In the genomic region with DNA sequence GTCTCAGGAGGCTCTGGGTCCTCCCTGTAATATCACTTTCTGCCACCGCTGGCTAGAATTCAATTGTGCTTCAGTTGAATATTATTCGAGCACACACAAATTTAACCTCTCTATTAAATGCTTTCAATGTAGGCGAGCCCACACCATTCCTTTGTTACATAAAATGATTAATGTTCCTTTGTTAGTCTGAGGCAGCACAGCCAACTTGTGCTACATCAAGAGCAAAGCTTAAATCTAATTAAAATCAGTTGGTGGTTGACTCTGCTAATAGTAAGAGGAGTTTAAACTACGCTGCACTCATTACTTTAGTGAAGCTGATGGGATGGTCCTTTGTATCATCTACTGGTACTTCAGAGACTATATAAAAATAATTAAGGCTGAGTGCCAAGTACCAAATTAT, we compare ENCODE assay signal across 28 mouse cellular contexts.
A peak's percentile ranks its signal among the peaks of the same experiment; 100 is the strongest.
DNase-seq lines count a peak whose midpoint lies in the region; ATAC-seq lines count a peak whose summit lies in the region.
"Had no signal": no experiment of that assay in that cellular context is flagged by ENCODE, and none has a peak within 500 bp of the region (broad histone marks: within the 10 kb centered on the region; RNA-seq: fewer than 3 reads in every experiment).

No protein-coding gene starts in this region.

- H3K27ac ChIP-seq in hindbrain, embryonic 15.5 days (replicated peaks), result peak overlapping the region; percentile 2; the same call in 1 of the 2 replicates
- H3K27ac ChIP-seq in hindbrain, embryonic 10.5 days, result no peak overlapping the region
- peak overlapping the region; percentile 49; the same call in 1 of the 2 replicates for H3K27ac ChIP-seq in neural tube, embryonic 13.5 days (replicated peaks)
- H3K27ac ChIP-seq in hindbrain, embryonic 16.5 days (ENCODE audit: low read depth, low read length), result no peak overlapping the region
- H3K27ac ChIP-seq in kidney, embryonic 14.5 days (ENCODE audit: low read depth, low read length), result no peak overlapping the region
- H3K27ac ChIP-seq: embryonic facial prominence, embryonic 12.5 days; left cerebral cortex, adult 2 months; liver, embryonic 13.5 days; neural tube, embryonic 12.5 days; stomach, embryonic 15.5 days had no signal

- WGBS in hindbrain, embryonic 15.5 days, result 51% methylated on average over 4 of the region's 4 CpGs
- 80% methylated on average over 4 of the region's 4 CpGs for WGBS in hindbrain, embryonic 10.5 days
- 49% methylated on average over 4 of the region's 4 CpGs for WGBS in neural tube, embryonic 13.5 days
- 38% methylated on average over 4 of the region's 4 CpGs for WGBS in hindbrain, embryonic 16.5 days
- 84% methylated on average over 4 of the region's 4 CpGs for WGBS in kidney, embryonic 14.5 days

- peaks cover 30% of the 10 kb centered on the region for H3K36me3 ChIP-seq in hindbrain, embryonic 15.5 days
- H3K36me3 ChIP-seq in hindbrain, embryonic 10.5 days, result peaks cover 48% of the 10 kb centered on the region
- peaks cover 37% of the 10 kb centered on the region for H3K36me3 ChIP-seq in neural tube, embryonic 13.5 days
- peaks cover 7% of the 10 kb centered on the region for H3K36me3 ChIP-seq in hindbrain, embryonic 16.5 days (ENCODE audit: control insufficient read depth, insufficient read depth, low read length)
- H3K36me3 ChIP-seq in kidney, embryonic 14.5 days (ENCODE audit: control insufficient read depth, insufficient read depth, low read length), result no peaks in the 10 kb centered on the region
- H3K36me3 ChIP-seq: embryonic facial prominence, embryonic 12.5 days; G1E; liver, embryonic 13.5 days; stomach, embryonic 15.5 days had no signal

- DNase-seq in hindbrain, embryonic 10.5 days (ENCODE audit: low spot score), result no peak
- no peak for DNase-seq in neural tube, embryonic 10.5 days (ENCODE audit: extremely low spot score, low spot score)
- DNase-seq in adrenal gland, postnatal 10 days, result no peak
- DNase-seq: B cell, adult 2 months; cerebellum, adult 2 months; cerebellum, postnatal 25 days; heart, adult 11 months; kidney, adult 9 months; kidney, postnatal 25 days; liver, embryonic 13.5 days; lung, adult 2 months; right cerebral cortex, adult 18-20 months; right cerebral cortex, postnatal 4 days; thymus, postnatal 36 days had no signal

- no peak overlapping the region for H3K4me3 ChIP-seq in hindbrain, embryonic 15.5 days
- H3K4me3 ChIP-seq in hindbrain, embryonic 10.5 days, result no peak overlapping the region
- no peak overlapping the region for H3K4me3 ChIP-seq in neural tube, embryonic 13.5 days
- no peak overlapping the region for H3K4me3 ChIP-seq in hindbrain, embryonic 16.5 days (ENCODE audit: low read length)
- no peak overlapping the region for H3K4me3 ChIP-seq in kidney, embryonic 14.5 days (ENCODE audit: low read length)
- H3K4me3 ChIP-seq: embryonic facial prominence, embryonic 12.5 days; left cerebral cortex, adult 2 months; liver, embryonic 13.5 days; megakaryocyte, embryonic 14.5 days; neural tube, embryonic 12.5 days; stomach, embryonic 15.5 days had no signal

- no peak overlapping the region for H3K9ac ChIP-seq in hindbrain, embryonic 15.5 days
- H3K9ac ChIP-seq in neural tube, embryonic 13.5 days, result no peak overlapping the region
- H3K9ac ChIP-seq in hindbrain, embryonic 16.5 days (ENCODE audit: low read depth, low read length), result no peak overlapping the region
- no peak overlapping the region for H3K9ac ChIP-seq in kidney, embryonic 14.5 days (ENCODE audit: low read depth, low read length)
- H3K9ac ChIP-seq: embryonic facial prominence, embryonic 12.5 days; liver, embryonic 13.5 days; neural tube, embryonic 12.5 days; stomach, embryonic 15.5 days had no signal

- H3K9me3 ChIP-seq in hindbrain, embryonic 15.5 days, result no peaks in the 10 kb centered on the region
- H3K9me3 ChIP-seq in hindbrain, embryonic 10.5 days, result no peaks in the 10 kb centered on the region
- H3K9me3 ChIP-seq in neural tube, embryonic 13.5 days, result no peaks in the 10 kb centered on the region
- H3K9me3 ChIP-seq in hindbrain, embryonic 16.5 days (ENCODE audit: control insufficient read depth, low read length), result no peaks in the 10 kb centered on the region
- H3K9me3 ChIP-seq in kidney, embryonic 14.5 days (ENCODE audit: control insufficient read depth, low read length), result no peaks in the 10 kb centered on the region
- H3K9me3 ChIP-seq: embryonic facial prominence, embryonic 12.5 days; G1E; liver, embryonic 13.5 days; neural tube, embryonic 12.5 days; stomach, embryonic 15.5 days had no signal

- no peaks in the 10 kb centered on the region for H3K27me3 ChIP-seq in hindbrain, embryonic 15.5 days
- H3K27me3 ChIP-seq in hindbrain, embryonic 10.5 days (ENCODE audit: insufficient read depth, poor library complexity, severe bottlenecking), result no peaks in the 10 kb centered on the region
- no peaks in the 10 kb centered on the region for H3K27me3 ChIP-seq in neural tube, embryonic 13.5 days
- no peaks in the 10 kb centered on the region for H3K27me3 ChIP-seq in hindbrain, embryonic 16.5 days (replicated peaks; ENCODE audit: control insufficient read depth, insufficient read depth, low read length)
- no peaks in the 10 kb centered on the region for H3K27me3 ChIP-seq in kidney, embryonic 14.5 days (ENCODE audit: control insufficient read depth, insufficient read depth, low read length)
- H3K27me3 ChIP-seq: CH12.LX; embryonic facial prominence, embryonic 12.5 days; liver, embryonic 13.5 days; megakaryocyte, embryonic 14.5 days; neural tube, embryonic 12.5 days; stomach, embryonic 15.5 days had no signal

- H3K4me1 ChIP-seq in hindbrain, embryonic 15.5 days (replicated peaks), result peaks cover 19% of the 10 kb centered on the region; the same call in 1 of the 2 replicates
- 0 out of 2 replicates have a peak, but pooled peaks cover 4% of the 10 kb centered on the region for H3K4me1 ChIP-seq in hindbrain, embryonic 10.5 days (replicated peaks)
- peaks cover 24% of the 10 kb centered on the region for H3K4me1 ChIP-seq in neural tube, embryonic 13.5 days (replicated peaks)
- H3K4me1 ChIP-seq in hindbrain, embryonic 16.5 days (ENCODE audit: control insufficient read depth, insufficient read depth, low read depth, low read length), result no peaks in the 10 kb centered on the region
- no peaks in the 10 kb centered on the region for H3K4me1 ChIP-seq in kidney, embryonic 14.5 days (ENCODE audit: control insufficient read depth, insufficient read depth, low read length)
- H3K4me1 ChIP-seq: embryonic facial prominence, embryonic 12.5 days; liver, embryonic 13.5 days; megakaryocyte, embryonic 14.5 days; neural tube, embryonic 12.5 days; stomach, embryonic 15.5 days had no signal

- ATAC-seq in hindbrain, embryonic 15.5 days (ENCODE audit: low FRiP score, low read depth), result peak; percentile 31; the same call in 1 of the 2 replicates
- peak; percentile 42; the same call in 1 of the 2 replicates for ATAC-seq in neural tube, embryonic 13.5 days (ENCODE audit: low read depth)
- peak; percentile 53 for ATAC-seq in hindbrain, embryonic 16.5 days
- no peak for ATAC-seq in kidney, embryonic 14.5 days (ENCODE audit: low FRiP score, low TSS enrichment)
- ATAC-seq: intestine, embryonic 16.5 days; Patski had no signal

- no peak overlapping the region for H3K4me2 ChIP-seq in hindbrain, embryonic 15.5 days
- H3K4me2 ChIP-seq in neural tube, embryonic 13.5 days, result no peak overlapping the region
- H3K4me2 ChIP-seq in hindbrain, embryonic 16.5 days (ENCODE audit: low read length), result no peak overlapping the region
- H3K4me2 ChIP-seq in kidney, embryonic 14.5 days (replicated peaks; ENCODE audit: low read depth, low read length), result no peak overlapping the region
- H3K4me2 ChIP-seq: embryonic facial prominence, embryonic 12.5 days; heart, embryonic 11.5 days; liver, embryonic 13.5 days; neural tube, embryonic 12.5 days; stomach, embryonic 15.5 days had no signal

Comparison
In these comparisons a context has a peak if more than half of its experiments do, and no peak if none do; other contexts are left out.
1. H3K27ac ChIP-seq: peak in hindbrain, embryonic 15.5 days (single experiment) and neural tube, embryonic 13.5 days (single experiment); none in hindbrain, embryonic 10.5 days (single experiment), hindbrain, embryonic 16.5 days (single experiment) and kidney, embryonic 14.5 days (single experiment).